Mouse (Mus musculus): Measurements from ENCODE around the gene Gpr39.

DNA sequence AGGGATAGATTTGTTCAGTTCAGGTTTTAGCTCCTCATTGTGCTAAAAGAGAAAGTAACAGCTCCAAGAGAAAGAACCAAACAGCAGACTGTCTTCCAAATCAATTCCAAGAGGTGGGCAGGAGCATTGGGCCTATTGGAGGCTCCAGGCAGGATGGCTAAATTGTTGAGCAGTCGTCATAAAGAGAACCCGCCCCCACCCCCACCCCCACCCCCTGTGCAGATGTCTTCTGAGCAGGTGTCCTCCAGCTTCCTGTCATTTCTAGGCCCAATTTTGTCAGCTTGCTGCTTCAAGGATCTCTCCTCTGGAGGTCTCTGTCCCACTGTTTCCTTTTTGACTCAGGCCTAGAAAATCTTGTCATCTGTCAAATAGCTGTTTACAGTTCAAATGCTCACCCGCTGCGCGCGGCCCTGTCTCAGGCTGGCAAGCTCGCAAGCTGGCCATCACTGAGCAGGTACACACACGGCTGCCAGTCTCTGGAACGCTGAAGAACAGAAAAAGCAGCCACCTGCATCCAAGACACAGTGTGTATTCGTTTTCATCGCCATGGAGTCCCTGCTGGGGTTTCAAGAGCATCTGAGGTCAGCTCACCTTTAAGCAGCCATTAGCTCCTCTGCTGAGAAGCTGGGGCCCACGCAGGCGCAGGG lies 163.1 kb downstream of the Gpr39 start:
- TF ChIP-seq CTCF (IDR thresholded peaks at IDR 0.05; ENCODE audit: extremely low read depth, insufficient read length, insufficient replicate concordance, low read depth, low read length) (no peak), POLR2A (IDR thresholded peaks at IDR 0.05; ENCODE audit: low read depth, low read length) (no peak)
